Mouse (Mus musculus): Measurements from ENCODE around the gene Epha7. TPM values are rescaled to one million over a fixed set of nuclear protein-coding genes. Genes with fewer than 3 reads are reported as not detected.

The Epha7 gene
- total RNA-seq, 2 experiments from 2014 or later, result 80.1 to 84.8 TPM

DNA sequence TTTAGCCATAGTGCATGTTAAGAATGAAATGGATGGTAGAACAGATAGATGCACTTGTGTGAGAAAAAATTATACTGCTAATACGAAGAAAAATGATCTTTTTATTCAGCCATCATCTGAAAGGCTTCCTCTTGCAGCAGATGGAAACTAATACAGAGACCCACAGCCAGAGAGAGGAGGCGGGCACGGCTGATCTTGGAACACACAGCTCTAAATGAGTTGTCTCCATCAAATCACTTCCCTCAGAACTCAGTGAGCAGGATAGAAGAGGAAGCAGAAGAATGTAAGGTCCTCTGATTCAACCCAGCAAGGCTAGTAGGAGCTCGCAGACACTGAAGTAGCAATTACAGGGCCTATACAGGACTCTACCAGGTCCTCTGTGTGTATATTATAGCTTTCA is 33.4 kb downstream of the Epha7 start:
- no peak for DNase-seq (ENCODE audit: extremely low spot score in 1 of 2, low spot score in 2 of 2)
- intact Hi-C loops (cut with DNase I), result no loop called here
- Histone ChIP-seq H3K4me3 (no peak overlapping the region), H3K27ac (no peak overlapping the region)
- no peak for TF ChIP-seq CTCF (IDR thresholded peaks at IDR 0.05)

- intact Hi-C loops (cut with DNase I), result no loop called here
- TF ChIP-seq CTCF (IDR thresholded peaks at IDR 0.05), result no peak
- Histone ChIP-seq H3K27ac (no peak overlapping the region), H3K4me3 (no peak overlapping the region)
- no peak for DNase-seq (ENCODE audit: extremely low spot score in 1 of 2, low spot score in 2 of 2)
Observed at GRCm38 (mm10) chr4:28850388-28850787, 37.5 kb downstream of the Epha7 start.

- no peak for TF ChIP-seq CTCF (IDR thresholded peaks at IDR 0.05)
- Histone ChIP-seq H3K4me3 (no peak overlapping the region), H3K27ac (no peak overlapping the region)
- DNase-seq (ENCODE audit: extremely low spot score in 1 of 2, low spot score in 2 of 2), result no peak
- intact Hi-C loops (cut with DNase I), result no loop called here
Observed at GRCm38 (mm10) chr4:28862845-28863666, 50.1 kb downstream of the Epha7 start.

DNA sequence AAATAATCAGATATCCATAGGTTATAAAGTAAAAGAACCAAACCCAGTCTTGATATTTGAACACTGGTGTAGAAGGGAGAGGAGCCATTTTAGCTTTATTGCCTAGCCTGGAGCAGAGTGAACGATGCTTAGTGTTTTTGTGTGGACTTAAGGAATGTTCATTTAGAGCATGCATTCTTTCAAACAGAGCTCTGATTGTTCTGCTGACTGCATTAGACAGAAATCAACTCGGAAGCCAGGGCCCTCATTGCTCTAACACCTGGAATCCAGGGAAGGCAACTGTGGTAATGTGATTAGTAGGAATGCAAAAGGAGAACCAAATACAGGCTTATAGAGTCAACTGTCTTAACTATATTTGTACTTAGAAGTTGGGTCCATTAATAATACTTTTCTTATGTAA is 53.5 kb downstream of the Epha7 start:
- no peak for TF ChIP-seq CTCF (IDR thresholded peaks at IDR 0.05)
- no peak overlapping the region for H3K27ac ChIP-seq
- DNase-seq (ENCODE audit: extremely low spot score in 1 of 2, low spot score in 2 of 2), result no peak
- H3K4me3 ChIP-seq, result no peak overlapping the region
- intact Hi-C loops (cut with DNase I), result no loop called here

DNA sequence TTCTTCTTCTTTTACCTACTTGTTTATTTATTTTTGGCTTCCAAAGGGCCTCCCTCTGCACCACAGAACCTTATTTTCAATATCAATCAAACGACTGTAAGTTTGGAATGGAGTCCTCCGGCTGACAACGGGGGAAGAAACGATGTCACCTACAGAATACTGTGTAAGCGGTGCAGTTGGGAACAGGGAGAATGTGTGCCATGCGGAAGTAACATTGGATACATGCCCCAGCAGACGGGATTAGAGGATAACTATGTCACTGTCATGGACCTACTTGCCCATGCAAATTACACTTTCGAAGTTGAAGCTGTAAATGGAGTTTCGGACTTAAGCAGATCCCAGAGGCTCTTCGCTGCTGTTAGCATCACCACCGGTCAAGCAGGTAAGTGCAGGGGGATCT is 58.7 kb downstream of the Epha7 start:
- DNase-seq (ENCODE audit: extremely low spot score in 1 of 2, low spot score in 2 of 2), result no peak
- no peak for TF ChIP-seq CTCF (IDR thresholded peaks at IDR 0.05)
- H3K4me3 ChIP-seq, result no peak overlapping the region
- intact Hi-C loops (cut with DNase I), result no loop called here
- no peak overlapping the region for H3K27ac ChIP-seq

- intact Hi-C loops (cut with DNase I), result no loop called here
- DNase-seq (ENCODE audit: extremely low spot score in 1 of 2, low spot score in 2 of 2), result no peak
- no peak for TF ChIP-seq CTCF (IDR thresholded peaks at IDR 0.05)
- Histone ChIP-seq H3K4me3 (no peak overlapping the region), H3K27ac (no peak overlapping the region)
Observed at GRCm38 (mm10) chr4:28881271-28882044, 68.5 kb downstream of the Epha7 start.

DNA sequence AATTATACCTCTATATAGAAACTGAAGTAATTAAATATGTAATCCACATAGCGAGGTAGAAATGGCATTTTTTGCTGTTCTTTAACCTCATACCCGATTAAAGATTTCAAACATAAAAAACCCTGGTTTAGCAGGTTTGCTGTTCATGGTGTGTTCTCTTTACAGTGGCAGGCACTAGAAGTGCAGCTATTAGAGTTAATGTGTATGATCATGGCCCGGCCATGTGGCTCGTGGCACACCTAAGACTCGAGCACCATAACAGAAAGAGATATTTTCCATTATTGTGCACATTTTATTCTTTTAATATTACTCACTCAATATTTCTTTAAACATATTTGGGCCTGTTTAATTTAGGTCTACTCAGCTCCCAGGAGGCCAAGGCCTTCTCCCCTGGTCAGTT is 76.7 kb downstream of the Epha7 start:
- no peak for TF ChIP-seq CTCF (IDR thresholded peaks at IDR 0.05)
- DNase-seq (ENCODE audit: extremely low spot score in 1 of 2, low spot score in 2 of 2), result no peak
- Histone ChIP-seq H3K27ac (no peak overlapping the region), H3K4me3 (no peak overlapping the region)
- intact Hi-C loops (cut with DNase I), result no loop called here

DNA sequence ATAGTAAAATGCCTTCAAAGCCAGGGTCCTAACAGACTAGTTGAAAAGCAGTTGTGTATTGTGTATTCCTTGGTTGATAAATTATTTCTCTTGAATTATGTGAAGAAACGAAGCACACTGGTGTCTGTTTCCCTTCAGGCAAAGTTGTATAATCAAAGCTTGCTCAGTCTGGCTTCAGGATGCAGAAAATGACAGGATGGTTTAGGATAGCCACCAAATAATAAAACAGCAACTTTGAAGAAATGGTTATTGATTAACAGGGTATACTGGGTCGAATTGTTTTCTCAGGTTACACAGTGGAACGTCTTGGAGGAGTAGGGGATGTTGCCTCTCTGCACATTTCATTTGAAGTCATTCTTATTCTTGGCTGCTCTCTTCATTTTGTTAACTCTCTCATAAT is 77.2 kb downstream of the Epha7 start:
- no peak for TF ChIP-seq CTCF (IDR thresholded peaks at IDR 0.05)
- intact Hi-C loops (cut with DNase I), result no loop called here
- H3K27ac ChIP-seq, result peak overlapping the region; percentile 50; the same call in 1 of the 2 replicates
- DNase-seq (ENCODE audit: extremely low spot score in 1 of 2, low spot score in 2 of 2), result no peak
- H3K4me3 ChIP-seq, result no peak overlapping the region

- DNase-seq (ENCODE audit: extremely low spot score in 1 of 2, low spot score in 2 of 2), result peak in 1 of 2 experiments; percentile 31
- TF ChIP-seq CTCF (IDR thresholded peaks at IDR 0.05), result no peak
- Histone ChIP-seq H3K27ac (peak overlapping the region; percentile 42; the same call in 1 of the 2 replicates), H3K4me3 (no peak overlapping the region)
- intact Hi-C loops (cut with DNase I), result loop anchor here (5.0 kb wide), 1 partner anchor 63 kb away; no protein-coding TSS in a partner anchor
Observed at GRCm38 (mm10) chr4:28895480-28895879, 82.5 kb downstream of the Epha7 start.

GRCm38 (mm10) chr4:28899373-28899772 is 86.4 kb downstream of the Epha7 start:
- no peak overlapping the region for H3K27ac ChIP-seq
- no peak for TF ChIP-seq CTCF (IDR thresholded peaks at IDR 0.05)
- DNase-seq (ENCODE audit: extremely low spot score in 1 of 2, low spot score in 2 of 2), result no peak
- intact Hi-C loops (cut with DNase I), result loop anchor here (5.0 kb wide), 1 partner anchor 67 kb away; no protein-coding TSS in a partner anchor
- H3K4me3 ChIP-seq, result no peak overlapping the region

DNA sequence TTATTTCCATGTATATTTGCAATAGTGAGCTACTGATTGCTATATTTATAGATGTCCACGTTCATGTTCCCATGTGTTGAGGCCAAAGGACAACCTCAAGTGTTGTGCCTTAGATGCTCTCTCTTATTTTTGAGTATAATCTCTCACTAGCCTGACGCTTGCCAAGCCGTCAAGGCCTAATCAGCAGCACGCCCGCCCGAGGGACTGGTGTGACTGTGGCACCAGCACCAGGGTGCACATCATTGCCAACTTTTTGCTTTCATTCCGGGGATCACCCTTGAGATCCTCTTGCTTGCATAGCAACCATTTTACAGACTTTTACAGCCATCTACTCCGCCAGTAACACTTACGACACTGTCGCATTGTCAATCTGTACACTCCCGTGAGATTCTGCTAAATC is 86.9 kb downstream of the Epha7 start:
- no peak for TF ChIP-seq CTCF (IDR thresholded peaks at IDR 0.05)
- intact Hi-C loops (cut with DNase I), result loop anchor here (5.0 kb wide), 1 partner anchor 67 kb away; no protein-coding TSS in a partner anchor
- no peak for DNase-seq (ENCODE audit: extremely low spot score in 1 of 2, low spot score in 2 of 2)
- H3K4me3 ChIP-seq, result no peak overlapping the region
- H3K27ac ChIP-seq, result no peak overlapping the region

DNA sequence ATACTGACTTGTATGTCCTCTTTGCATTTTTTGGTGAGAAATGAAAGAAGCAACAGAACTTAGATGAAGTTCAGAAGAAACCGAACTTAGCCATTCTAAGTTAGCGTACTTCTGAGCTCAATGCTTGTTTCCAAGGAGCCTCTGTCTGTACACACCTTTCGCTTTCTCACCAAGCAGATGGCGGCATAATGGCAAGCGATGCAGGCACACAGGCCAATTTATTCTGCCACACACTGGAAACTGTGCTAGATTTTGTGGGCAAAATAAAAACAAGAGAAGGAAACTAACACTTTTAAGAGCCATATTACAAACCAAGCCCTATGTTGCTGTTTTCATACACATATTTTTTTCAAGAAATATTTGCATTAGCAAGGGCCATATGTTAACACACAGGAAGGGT is 88.6 kb downstream of the Epha7 start:
- no peak for TF ChIP-seq CTCF (IDR thresholded peaks at IDR 0.05)
- DNase-seq (ENCODE audit: extremely low spot score in 1 of 2, low spot score in 2 of 2), result no peak
- Histone ChIP-seq H3K27ac (no peak overlapping the region), H3K4me3 (no peak overlapping the region)
- intact Hi-C loops (cut with DNase I), result no loop called here
